Mouse (Mus musculus) liver, embryonic 14.5 days (tissue): ENCODE data around the gene March2. TPM values are rescaled to one million over a fixed set of nuclear protein-coding genes. Genes with fewer than 3 reads are reported as not detected.

Experiments
- ATAC-seq: fragments of 200-750 bp; cut with Nextera tagmentation; 2 replicates; pipeline ENCODE4 v1.8.0; 2017; ENCODE audit warnings: moderate number of reproducible peaks, mild to moderate bottlenecking, moderate library complexity; ENCODE audit not compliant: insufficient read depth
- DNase-seq, 3 experiments: peaks; one replicate each; pipeline ENCODE4 v3.0.0-alpha.2; 2012 to 2013; ENCODE audit warnings: low read depth in 3 of 3, low spot score in 3 of 3
- H3K27ac ChIP-seq: fragments of 300-500 bp; sonication (generic); 2 replicates; pipeline ENCODE4 v1.5.1; 2014; ENCODE audit warnings: moderate library complexity, mild to moderate bottlenecking, control low read depth, inconsistent platforms
- H3K27me3 ChIP-seq: fragments of 300-500 bp; sonication (generic); 2 replicates; pipeline ENCODE4 v1.6.1; 2014; ENCODE audit warnings: mild to moderate bottlenecking, low read length, moderate library complexity; ENCODE audit not compliant: control insufficient read depth, insufficient read depth
- H3K36me3 ChIP-seq: fragments of 300-500 bp; sonication (generic); replicated peaks from 2 replicates; pipeline ENCODE4 v1.6.1; 2014; ENCODE audit warnings: low read depth; ENCODE audit not compliant: control insufficient read depth, insufficient read depth
- H3K4me1 ChIP-seq, 2 experiments: fragments of 200-500 bp in 1 of 2; fragments of 300-500 bp in 1 of 2; sonication (generic) in 1 of 2; replicated peaks; 2 replicates each; pipeline ENCODE4 v1.6.1; 2012 to 2014; ENCODE audit warnings: antibody characterized with exemption in 1 of 2, inconsistent platforms in 1 of 2, low read length in 1 of 2; ENCODE audit not compliant: control insufficient read depth in 2 of 2, insufficient read depth in 2 of 2
- H3K4me2 ChIP-seq: fragments of 300-500 bp; sonication (generic); 2 replicates; pipeline ENCODE4 v1.6.1; 2014; ENCODE audit warnings: low read depth, mild to moderate bottlenecking, control low read depth, moderate library complexity
- H3K4me3 ChIP-seq, 2 experiments: fragments of 200-500 bp in 1 of 2; fragments of 300-500 bp in 1 of 2; sonication (generic) in 1 of 2; 2 replicates each; pipeline ENCODE4 v1.5.1; 2012 to 2014; ENCODE audit warnings: low read depth in 2 of 2, low read length in 2 of 2, mild to moderate bottlenecking in 2 of 2, control low read depth in 1 of 2, inconsistent platforms in 1 of 2, moderate library complexity in 1 of 2; ENCODE audit not compliant: insufficient read depth in 1 of 2
- H3K9ac ChIP-seq: fragments of 300-500 bp; sonication (generic); replicated peaks from 2 replicates; pipeline ENCODE4 v1.6.1; 2014; ENCODE audit warnings: mild to moderate bottlenecking, control low read depth, moderate library complexity
- H3K9me3 ChIP-seq: fragments of 300-500 bp; sonication (generic); 2 replicates; pipeline ENCODE4 v1.6.1; 2016; ENCODE audit warnings: low read length, mixed read lengths; ENCODE audit not compliant: control insufficient read depth
- CTCF ChIP-seq: IDR thresholded peaks from 2 replicates; pipeline ENCODE4 v1.5.1; 2016; ENCODE audit warnings: antibody characterized with exemption, low read depth, control low read depth
- EP300 ChIP-seq: IDR thresholded peaks from 2 replicates; pipeline ENCODE4 v1.6.1; 2016; ENCODE audit warnings: antibody characterized with exemption, low read depth
- WGBS: fragments of 180-500 bp; shearing (Covaris S2); extraction: QIAGEN DNeasy Blood & Tissue Kit; methylation state at CpG from one replicate; pipeline ENCODE4 v1.1.7; 2014; ENCODE audit not compliant: insufficient replicate concordance; 5-methylcytosine and 5-hydroxymethylcytosine counted together
- polyA plus RNA-seq, 2 experiments: library from polyadenylated mRNA; depleted of rRNA in 1 of 2; stranded (reverse) in 1 of 2; unstranded in 1 of 2; fragments of >200 nt; fragmentation: Nextera tagmentation in 1 of 2; extraction: Ambion mirVana in 1 of 2; gene quantifications; 2 replicates each; pipeline versions ENCODE4 v1.2.1 to v1.2.3; 2012 to 2014

Gene March2
- polyA plus RNA-seq, 2 experiments: 162 to 235 TPM

DNA sequence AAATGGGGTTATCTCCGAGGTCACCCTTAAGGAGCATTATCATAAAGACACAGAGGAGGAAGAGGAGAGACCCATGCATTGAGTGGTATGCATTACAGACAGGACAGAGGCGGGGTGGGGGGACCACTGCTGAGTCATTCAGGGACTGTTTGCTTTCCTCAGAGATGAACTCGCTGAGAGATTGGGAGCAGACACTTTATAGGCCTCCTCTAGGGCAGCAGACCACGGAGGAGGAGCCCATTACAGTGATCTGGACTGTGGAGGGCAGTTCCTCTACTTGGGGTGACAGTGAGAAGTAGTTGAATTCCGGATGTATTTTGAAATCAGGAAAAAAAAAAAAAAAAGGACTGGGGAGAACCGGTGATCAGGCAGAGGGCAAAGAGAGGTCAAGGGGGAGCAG lies 78.7 kb downstream of the March2 start:
- ATAC-seq (peak; percentile 42), DNase-seq (no peak)
- 4% methylated on average over 6 of the region's 6 CpGs for WGBS
- Histone ChIP-seq H3K27me3 (no peaks in the 10 kb centered on the region), H3K4me2 (no peak overlapping the region), H3K27ac (no peak overlapping the region), H3K4me3 (no peak overlapping the region), H3K9ac (no peak overlapping the region), H3K9me3 (no peaks in the 10 kb centered on the region), H3K4me1 (peaks cover 0 to 9% of the 10 kb centered on the region in 2 experiments; a peak in 1 of 4 replicates), H3K36me3 (peaks cover 6% of the 10 kb centered on the region)
- no peak for TF ChIP-seq EP300
- no peak for TF ChIP-seq CTCF

DNA sequence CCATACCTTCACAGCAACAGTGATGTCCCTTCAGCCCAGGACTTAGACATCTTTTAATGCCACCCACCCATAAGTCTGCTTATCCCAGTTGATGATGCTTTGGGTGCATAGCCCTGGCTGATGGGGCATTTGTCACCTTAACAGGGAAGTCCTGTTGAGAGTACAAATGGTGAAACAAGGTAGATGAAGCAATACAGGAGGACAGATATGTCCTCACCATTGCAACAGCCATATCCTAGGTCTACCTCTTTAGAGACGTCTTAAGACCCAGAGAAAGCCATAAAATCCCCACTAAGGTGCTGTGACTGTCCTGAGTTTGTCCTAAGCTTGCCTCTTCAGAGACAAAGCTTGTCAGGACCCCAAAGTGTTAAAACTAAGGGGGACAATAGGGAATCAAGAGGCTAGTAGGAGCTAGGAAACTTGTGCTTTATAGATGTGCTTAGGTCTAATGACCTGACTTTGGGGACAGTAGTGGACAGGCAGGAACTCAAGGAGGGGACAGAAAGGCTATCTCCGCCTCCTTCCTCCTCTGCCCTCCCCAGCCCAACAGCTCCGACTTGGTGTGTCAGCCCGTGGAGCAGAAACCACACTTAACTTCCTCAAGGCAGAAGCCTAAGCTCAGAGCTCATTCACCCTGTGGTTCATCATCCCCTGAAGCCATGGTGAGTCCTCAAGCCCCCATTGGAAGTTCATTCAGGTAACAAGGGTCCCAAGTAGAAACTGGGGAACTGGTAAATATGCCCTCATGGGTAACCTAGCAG lies 80.8 kb downstream of the March2 start, which contains the start of gene Pram1:
Pram1 (plus strand) TSS at position 541 of the 761 bp plus-strand sequence.
- H3K27me3 ChIP-seq: no peaks in the 10 kb centered on the region
- no peak within 1 kb of the TSS for H3K27ac ChIP-seq
- no peaks in the 10 kb centered on the region for H3K9me3 ChIP-seq
- H3K4me1 ChIP-seq: peaks cover 0 to 9% of the 10 kb centered on the region in 2 experiments; a peak in 1 of 4 replicates
- no peak for ATAC-seq
- WGBS: 33% methylated on average over 4 of the region's 4 CpGs
- H3K4me3 ChIP-seq: no peak within 1 kb of the TSS; a peak in 1 of 4 replicates
- DNase-seq: no peak
- H3K4me2 ChIP-seq: peak within 1 kb of the TSS; percentile 15; the same call in 1 of the 2 replicates
- no peak within 1 kb of the TSS; the same call in 1 of the 2 replicates for H3K9ac ChIP-seq
- H3K36me3 ChIP-seq: no peaks in the 10 kb centered on the region; the same call in none of the 2 replicates
- no peak for TF ChIP-seq EP300
- no peak for TF ChIP-seq CTCF

DNA sequence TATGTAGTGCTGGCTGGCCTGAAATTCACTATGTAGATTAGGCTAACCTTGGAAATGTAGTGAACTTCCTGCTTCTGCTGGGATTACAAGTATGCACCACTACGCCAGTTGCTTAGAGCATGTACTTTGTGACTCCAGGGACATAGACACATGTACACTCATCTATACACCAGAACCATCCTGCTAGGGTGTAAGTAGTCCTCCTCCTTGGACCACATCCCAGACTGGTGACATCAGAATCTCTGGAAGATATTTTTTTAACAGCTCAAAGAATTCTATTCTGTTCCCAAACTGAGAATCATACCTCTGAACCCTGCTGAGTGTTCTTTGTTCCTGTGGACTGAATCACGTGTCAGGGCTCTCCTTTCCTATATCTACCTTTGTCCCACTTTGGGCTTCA lies 81.4 kb downstream of the March2 start:
- no peaks in the 10 kb centered on the region for H3K9me3 ChIP-seq
- H3K27ac ChIP-seq: no peak overlapping the region
- no peak overlapping the region for H3K4me2 ChIP-seq
- no peak overlapping the region for H3K9ac ChIP-seq
- DNase-seq (no peak), ATAC-seq (no peak)
- H3K4me3 ChIP-seq: no peak overlapping the region
- 70% methylated on average over 2 of the region's 2 CpGs for WGBS
- peaks cover 0 to 9% of the 10 kb centered on the region in 2 experiments; a peak in 1 of 4 replicates for H3K4me1 ChIP-seq
- TF ChIP-seq EP300: no peak
- TF ChIP-seq CTCF: no peak
- no peaks in the 10 kb centered on the region; the same call in none of the 2 replicates for H3K36me3 ChIP-seq
- no peaks in the 10 kb centered on the region for H3K27me3 ChIP-seq

Other genes with a start within 250 kb of the March2 start
- 7.3 and 8.6 TPM in 2 replicates for gene Adamts10, start 194.5 kb downstream of the March2 start, polyA plus RNA-seq (2012; rRNA removed)
- gene Adamts10, start 194.5 kb downstream of the March2 start, polyA plus RNA-seq (2014; fragmentation: Nextera tagmentation; extraction: Ambion mirVana): 3.6 and 4.3 TPM in 2 replicates
- 3.2 and 4.5 TPM in 2 replicates for gene Myo1f, start 163.0 kb downstream of the March2 start, polyA plus RNA-seq (2012; rRNA removed)
- 4.7 and 5.9 TPM in 2 replicates for gene Myo1f, start 163.0 kb downstream of the March2 start, polyA plus RNA-seq (2014; fragmentation: Nextera tagmentation; extraction: Ambion mirVana)
- 22.7 and 28.9 TPM in 2 replicates for gene Zfp414, start 89.6 kb downstream of the March2 start, polyA plus RNA-seq (2012; rRNA removed)
- gene Zfp414, start 89.6 kb downstream of the March2 start, polyA plus RNA-seq (2014; fragmentation: Nextera tagmentation; extraction: Ambion mirVana): 24.6 and 26.5 TPM in 2 replicates
- gene Pram1, start 80.6 kb downstream of the March2 start, polyA plus RNA-seq (2012; rRNA removed): 1.1 and 1.6 TPM in 2 replicates
- 1.6 and 2.8 TPM in 2 replicates for gene Pram1, start 80.6 kb downstream of the March2 start, polyA plus RNA-seq (2014; fragmentation: Nextera tagmentation; extraction: Ambion mirVana)
- gene Hnrnpm, start 31.8 kb downstream of the March2 start, polyA plus RNA-seq (2012; rRNA removed): 101 and 136 TPM in 2 replicates
- 143 and 164 TPM in 2 replicates for gene Hnrnpm, start 31.8 kb downstream of the March2 start, polyA plus RNA-seq (2014; fragmentation: Nextera tagmentation; extraction: Ambion mirVana)
- 91.1 and 101 TPM in 2 replicates for gene Rab11b, start 41.9 kb upstream of the March2 start, polyA plus RNA-seq (2012; rRNA removed)
- 62.6 and 74.3 TPM in 2 replicates for gene Rab11b, start 41.9 kb upstream of the March2 start, polyA plus RNA-seq (2014; fragmentation: Nextera tagmentation; extraction: Ambion mirVana)
- 6.1 and 6.3 TPM in 2 replicates for gene Angptl4, start 63.2 kb upstream of the March2 start, polyA plus RNA-seq (2012; rRNA removed)
- 12.8 and 15.2 TPM in 2 replicates for gene Angptl4, start 63.2 kb upstream of the March2 start, polyA plus RNA-seq (2014; fragmentation: Nextera tagmentation; extraction: Ambion mirVana)
- gene Kank3, start 91.8 kb upstream of the March2 start, polyA plus RNA-seq (2012; rRNA removed): 7.1 and 7.6 TPM in 2 replicates
- gene Kank3, start 91.8 kb upstream of the March2 start, polyA plus RNA-seq (2014; fragmentation: Nextera tagmentation; extraction: Ambion mirVana): 7.3 and 7.7 TPM in 2 replicates
- gene Rps28, start 105.9 kb upstream of the March2 start, polyA plus RNA-seq (2012; rRNA removed): 593 and 901 TPM in 2 replicates
- gene Rps28, start 105.9 kb upstream of the March2 start, polyA plus RNA-seq (2014; fragmentation: Nextera tagmentation; extraction: Ambion mirVana): 693 and 702 TPM in 2 replicates
- 146 and 149 TPM in 2 replicates for gene Ndufa7, start 105.9 kb upstream of the March2 start, polyA plus RNA-seq (2012; rRNA removed)
- gene Ndufa7, start 105.9 kb upstream of the March2 start, polyA plus RNA-seq (2014; fragmentation: Nextera tagmentation; extraction: Ambion mirVana): 271 and 282 TPM in 2 replicates
- gene Cd320, start 124.4 kb upstream of the March2 start, polyA plus RNA-seq (2012; rRNA removed): 5.2 and 6.7 TPM in 2 replicates
- 16.1 and 16.9 TPM in 2 replicates for gene Cd320, start 124.4 kb upstream of the March2 start, polyA plus RNA-seq (2014; fragmentation: Nextera tagmentation; extraction: Ambion mirVana)
- gene Gm7029, start 155.2 kb upstream of the March2 start, polyA plus RNA-seq (2012; rRNA removed): not detected in 2 replicates
- not detected in 2 replicates for gene Gm7029, start 155.2 kb upstream of the March2 start, polyA plus RNA-seq (2014; fragmentation: Nextera tagmentation; extraction: Ambion mirVana)
- 37.2 and 40.8 TPM in 2 replicates for gene Kifc1, start 172.0 kb upstream of the March2 start, polyA plus RNA-seq (2012; rRNA removed)
- gene Kifc1, start 172.0 kb upstream of the March2 start, polyA plus RNA-seq (2014; fragmentation: Nextera tagmentation; extraction: Ambion mirVana): 7.2 and 7.9 TPM in 2 replicates
- 0.36 and 0.44 TPM in 2 replicates for gene Platr17, start 186.5 kb upstream of the March2 start, polyA plus RNA-seq (2012; rRNA removed)
- 0.20 and 0.29 TPM in 2 replicates for gene Platr17, start 186.5 kb upstream of the March2 start, polyA plus RNA-seq (2014; fragmentation: Nextera tagmentation; extraction: Ambion mirVana)
- gene Daxx, start 190.7 kb upstream of the March2 start, polyA plus RNA-seq (2012; rRNA removed): 11.1 and 14.7 TPM in 2 replicates
- gene Daxx, start 190.7 kb upstream of the March2 start, polyA plus RNA-seq (2014; fragmentation: Nextera tagmentation; extraction: Ambion mirVana): 14.8 and 15.3 TPM in 2 replicates
- gene Tapbp, start 197.2 kb upstream of the March2 start, polyA plus RNA-seq (2012; rRNA removed): 10.4 and 10.6 TPM in 2 replicates
- gene Tapbp, start 197.2 kb upstream of the March2 start, polyA plus RNA-seq (2014; fragmentation: Nextera tagmentation; extraction: Ambion mirVana): 24.0 and 28.7 TPM in 2 replicates
- gene Zbtb22, start 197.2 kb upstream of the March2 start, polyA plus RNA-seq (2012; rRNA removed): 10.6 and 12.1 TPM in 2 replicates
- gene Zbtb22, start 197.2 kb upstream of the March2 start, polyA plus RNA-seq (2014; fragmentation: Nextera tagmentation; extraction: Ambion mirVana): 4.7 and 4.8 TPM in 2 replicates
- gene Rgl2, start 210.9 kb upstream of the March2 start, polyA plus RNA-seq (2012; rRNA removed): 17.0 and 19.6 TPM in 2 replicates
- 4.9 and 5.9 TPM in 2 replicates for gene Rgl2, start 210.9 kb upstream of the March2 start, polyA plus RNA-seq (2014; fragmentation: Nextera tagmentation; extraction: Ambion mirVana)
- gene Pfdn6, start 221.7 kb upstream of the March2 start, polyA plus RNA-seq (2012; rRNA removed): 36.8 and 62.4 TPM in 2 replicates
- gene Pfdn6, start 221.7 kb upstream of the March2 start, polyA plus RNA-seq (2014; fragmentation: Nextera tagmentation; extraction: Ambion mirVana): 103 TPM in 2 replicates
- 17.3 and 18.9 TPM in 2 replicates for gene Wdr46, start 222.0 kb upstream of the March2 start, polyA plus RNA-seq (2012; rRNA removed)
- gene Wdr46, start 222.0 kb upstream of the March2 start, polyA plus RNA-seq (2014; fragmentation: Nextera tagmentation; extraction: Ambion mirVana): 8.0 and 11.6 TPM in 2 replicates
- gene B3galt4, start 232.8 kb upstream of the March2 start, polyA plus RNA-seq (2012; rRNA removed): 1.1 and 1.3 TPM in 2 replicates
- gene B3galt4, start 232.8 kb upstream of the March2 start, polyA plus RNA-seq (2014; fragmentation: Nextera tagmentation; extraction: Ambion mirVana): 1.1 and 1.8 TPM in 2 replicates
- 17.4 and 18.7 TPM in 2 replicates for gene Vps52, start 237.1 kb upstream of the March2 start, polyA plus RNA-seq (2012; rRNA removed)
- 15.2 and 18.4 TPM in 2 replicates for gene Vps52, start 237.1 kb upstream of the March2 start, polyA plus RNA-seq (2014; fragmentation: Nextera tagmentation; extraction: Ambion mirVana)
- 829 and 1,098 TPM in 2 replicates for gene Rps18, start 237.3 kb upstream of the March2 start, polyA plus RNA-seq (2012; rRNA removed)
- 1,411 and 1,430 TPM in 2 replicates for gene Rps18, start 237.3 kb upstream of the March2 start, polyA plus RNA-seq (2014; fragmentation: Nextera tagmentation; extraction: Ambion mirVana)